Mouse (Mus musculus) stomach, embryonic 14.5 days (tissue): ENCODE measurements around the gene Itga6. TPM values are rescaled to one million over a fixed set of nuclear protein-coding genes. Genes with fewer than 3 reads are reported as not detected.

ENCODE experiments used
- ATAC-seq: fragments of 200-750 bp; cut with Nextera tagmentation; 2 replicates; pipeline ENCODE4 v1.8.0; 2017; ENCODE audit warnings: low read depth, moderate TSS enrichment; ENCODE audit not compliant: insufficient number of reproducible peaks, insufficient read depth, low FRiP score
- H3K27ac ChIP-seq: fragments of 300-500 bp; sonication (generic); 2 replicates; pipeline ENCODE4 v1.5.1; 2014; ENCODE audit warnings: mild to moderate bottlenecking, low read length, moderate library complexity, mixed read lengths
- H3K27me3 ChIP-seq: fragments of 300-500 bp; sonication (generic); 2 replicates; pipeline ENCODE4 v1.6.1; 2014; ENCODE audit warnings: low read length, control low read depth, mixed read lengths; ENCODE audit not compliant: control insufficient read depth, insufficient read depth
- H3K36me3 ChIP-seq: fragments of 300-500 bp; sonication (generic); 2 replicates; pipeline ENCODE4 v1.6.1; 2014; ENCODE audit warnings: mild to moderate bottlenecking, control low read depth, low read length, moderate library complexity, mixed read lengths; ENCODE audit not compliant: control insufficient read depth, insufficient read depth
- H3K4me1 ChIP-seq: fragments of 300-500 bp; sonication (generic); 2 replicates; pipeline ENCODE4 v1.6.1; 2014; ENCODE audit warnings: low read length, control low read depth, mixed read lengths; ENCODE audit not compliant: control insufficient read depth, insufficient read depth
- H3K4me2 ChIP-seq: fragments of 300-500 bp; sonication (generic); replicated peaks from 2 replicates; pipeline ENCODE4 v1.6.1; 2014; ENCODE audit warnings: low read depth, low read length, control low read depth
- H3K4me3 ChIP-seq: fragments of 300-500 bp; sonication (generic); 2 replicates; pipeline ENCODE4 v1.5.1; 2014; ENCODE audit warnings: low read depth, low read length, control low read depth
- H3K9ac ChIP-seq: fragments of 300-500 bp; sonication (generic); replicated peaks from 2 replicates; pipeline ENCODE4 v1.6.1; 2014; ENCODE audit warnings: low read depth, mild to moderate bottlenecking, control low read depth, low read length, moderate library complexity, mixed read lengths
- H3K9me3 ChIP-seq: fragments of 300-500 bp; sonication (generic); 2 replicates; pipeline ENCODE4 v1.6.1; 2016; ENCODE audit warnings: low read depth, low read length, control low read depth; ENCODE audit not compliant: control insufficient read depth
- WGBS: fragments of 180-500 bp; shearing (Covaris S2); extraction: QIAGEN DNeasy Blood & Tissue Kit; methylation state at CpG from one replicate; pipeline ENCODE4 v1.1.7; 2014; 5-methylcytosine and 5-hydroxymethylcytosine counted together
- polyA plus RNA-seq: library from polyadenylated mRNA; unstranded; fragments of >200 nt; fragmentation: Nextera tagmentation; extraction: Ambion mirVana; gene quantifications from 2 replicates; pipeline ENCODE4 v1.2.1, GENCODE M21; 2014

Itga6 gene
- polyA plus RNA-seq, 1 experiment from 2014 or later, result 65.5 TPM

- ATAC-seq, result no peak
- Histone ChIP-seq H3K4me3 (no peak overlapping the region), H3K36me3 (no peaks in the 10 kb centered on the region; the same call in 1 of the 2 replicates)
Observed at GRCm38 (mm10) chr2:71874836-71875235, 129.4 kb downstream of the Itga6 start.

DNA sequence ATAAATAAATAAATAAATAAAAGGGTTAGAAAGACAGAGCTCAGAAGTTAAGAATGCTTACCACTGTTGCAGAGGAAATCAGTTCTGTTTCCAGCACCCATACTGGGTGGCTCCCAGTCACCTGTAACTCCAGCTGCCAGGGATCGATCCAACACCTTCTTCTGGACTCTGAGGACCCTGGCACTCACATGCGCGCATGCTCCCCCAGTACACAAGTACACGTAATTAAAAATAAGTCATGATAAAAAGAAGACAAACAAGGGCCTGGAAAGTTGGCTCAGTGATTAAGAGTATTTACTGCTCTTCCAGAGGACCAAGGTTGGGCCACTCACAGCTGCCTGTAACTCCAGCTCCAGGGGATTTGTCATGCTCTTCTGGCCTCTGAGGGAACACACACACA lies 132.4 kb downstream of the Itga6 start:
- no peak for ATAC-seq
- Histone ChIP-seq H3K27ac (no peak overlapping the region), H3K9ac (no peak overlapping the region), H3K4me1 (no peaks in the 10 kb centered on the region), H3K27me3 (no peaks in the 10 kb centered on the region), H3K4me3 (no peak overlapping the region), H3K36me3 (peaks cover 10% of the 10 kb centered on the region; the same call in 1 of the 2 replicates), H3K4me2 (no peak overlapping the region), H3K9me3 (no peaks in the 10 kb centered on the region)
- 89% methylated on average over 4 of the region's 4 CpGs for WGBS

More at GRCm38 (mm10) chr2:71874836-71875235, 129.4 kb downstream of the Itga6 start:
- Histone ChIP-seq H3K27me3 (no peaks in the 10 kb centered on the region), H3K9me3 (no peaks in the 10 kb centered on the region), H3K4me1 (no peaks in the 10 kb centered on the region), H3K9ac (no peak overlapping the region), H3K4me2 (0 out of 2 replicates have a peak overlapping the region, but pooled peaks have one; percentile 91), H3K27ac (no peak overlapping the region)
- 77% methylated on average over 2 of the region's 2 CpGs for WGBS

- no peak overlapping the region for H3K9ac ChIP-seq
- no peak overlapping the region for H3K27ac ChIP-seq
- no peaks in the 10 kb centered on the region for H3K4me1 ChIP-seq
- no peaks in the 10 kb centered on the region for H3K27me3 ChIP-seq
- no peak for ATAC-seq
- WGBS, result 69% methylated on average over 2 of the region's 2 CpGs
- H3K9me3 ChIP-seq, result no peaks in the 10 kb centered on the region
- no peak overlapping the region for H3K4me2 ChIP-seq
- H3K36me3 ChIP-seq, result peaks cover 10% of the 10 kb centered on the region; the same call in 1 of the 2 replicates
- H3K4me3 ChIP-seq, result no peak overlapping the region
Observed at GRCm38 (mm10) chr2:71878441-71878840, 133.0 kb downstream of the Itga6 start.

GRCm38 (mm10) chr2:71878943-71879342 lies 133.5 kb downstream of the Itga6 start:
- H3K9ac ChIP-seq, result no peak overlapping the region
- no peaks in the 10 kb centered on the region for H3K4me1 ChIP-seq
- H3K9me3 ChIP-seq, result no peaks in the 10 kb centered on the region
- peaks cover 14% of the 10 kb centered on the region; the same call in 1 of the 2 replicates for H3K36me3 ChIP-seq
- H3K27ac ChIP-seq, result no peak overlapping the region
- no peaks in the 10 kb centered on the region for H3K27me3 ChIP-seq
- H3K4me3 ChIP-seq, result no peak overlapping the region
- no peak for ATAC-seq
- H3K4me2 ChIP-seq, result no peak overlapping the region

DNA sequence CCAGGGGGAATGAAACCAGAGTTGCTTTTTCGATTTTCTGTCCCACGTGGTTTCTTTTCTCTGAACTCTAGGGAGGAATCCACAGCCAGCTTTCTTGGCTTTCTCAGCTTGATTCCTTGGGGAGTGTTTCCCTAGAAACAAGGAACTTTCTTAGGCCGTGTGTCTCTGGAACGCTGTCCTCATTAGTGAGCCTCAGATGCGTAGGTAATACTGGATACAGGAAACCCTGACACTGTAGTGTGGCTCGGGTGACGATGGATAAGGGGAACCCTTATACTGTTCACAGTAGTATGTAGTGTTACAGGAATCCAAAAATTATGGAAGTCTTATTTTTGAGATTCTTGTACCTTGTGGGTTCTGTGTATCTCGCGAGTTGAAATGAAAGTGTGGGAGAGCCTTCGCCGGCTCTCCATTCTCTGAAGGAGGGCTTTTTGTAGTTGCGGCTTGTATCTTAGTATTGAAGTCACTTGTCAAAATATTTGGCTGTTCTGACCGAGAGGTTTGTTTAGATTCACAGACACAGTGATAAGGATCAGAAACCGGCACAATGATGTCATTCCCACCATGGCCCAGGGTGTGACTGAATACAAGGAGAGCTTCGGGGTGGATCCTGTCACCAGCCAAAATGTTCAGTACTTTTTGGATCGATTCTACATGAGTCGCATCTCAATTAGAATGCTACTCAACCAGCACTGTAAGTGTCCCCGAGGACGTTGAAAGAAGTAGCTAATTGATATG lies 137.7 kb downstream of the Itga6 start:
- Histone ChIP-seq H3K4me1 (no peaks in the 10 kb centered on the region), H3K4me2 (no peak overlapping the region), H3K9ac (no peak overlapping the region), H3K27me3 (no peaks in the 10 kb centered on the region), H3K9me3 (no peaks in the 10 kb centered on the region), H3K4me3 (no peak overlapping the region), H3K36me3 (peaks cover 31% of the 10 kb centered on the region; the same call in 1 of the 2 replicates), H3K27ac (no peak overlapping the region)
- no peak for ATAC-seq
- 76% methylated on average over 19 of the region's 19 CpGs for WGBS

DNA sequence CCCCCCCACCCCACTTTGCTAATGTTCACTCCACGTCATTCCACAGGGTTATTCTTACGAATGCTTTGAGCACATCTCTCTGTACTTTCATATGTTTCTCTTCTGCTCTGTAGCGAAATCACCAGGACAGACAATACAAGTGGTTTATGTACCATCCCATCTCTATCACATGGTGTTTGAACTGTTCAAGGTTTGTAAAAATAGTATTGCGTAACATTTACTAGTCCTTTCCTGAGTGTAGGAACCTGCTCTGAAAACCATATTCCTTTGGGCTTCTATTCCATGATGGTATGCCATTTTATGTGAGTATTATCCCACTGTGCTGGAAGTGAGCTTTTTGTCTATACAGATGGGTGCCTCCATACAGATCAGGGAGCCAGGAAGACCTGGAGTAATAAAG lies 141.9 kb downstream of the Itga6 start:
- Histone ChIP-seq H3K27me3 (no peaks in the 10 kb centered on the region), H3K4me3 (no peak overlapping the region), H3K4me2 (no peak overlapping the region), H3K4me1 (no peaks in the 10 kb centered on the region), H3K9me3 (no peaks in the 10 kb centered on the region), H3K9ac (no peak overlapping the region), H3K36me3 (peaks cover 29% of the 10 kb centered on the region; the same call in 1 of the 2 replicates), H3K27ac (no peak overlapping the region)
- WGBS, result 97% methylated on average over 4 of the region's 4 CpGs
- ATAC-seq, result no peak

GRCm38 (mm10) chr2:71888437-71888836 lies 143.0 kb downstream of the Itga6 start:
- H3K9me3 ChIP-seq, result no peaks in the 10 kb centered on the region
- H3K27me3 ChIP-seq, result no peaks in the 10 kb centered on the region
- H3K36me3 ChIP-seq, result peaks cover 34% of the 10 kb centered on the region
- no peak for ATAC-seq
- no peak overlapping the region for H3K9ac ChIP-seq
- H3K4me1 ChIP-seq, result no peaks in the 10 kb centered on the region
- 76% methylated on average over 4 of the region's 4 CpGs for WGBS
- H3K4me3 ChIP-seq, result no peak overlapping the region
- no peak overlapping the region for H3K4me2 ChIP-seq
- no peak overlapping the region for H3K27ac ChIP-seq

DNA sequence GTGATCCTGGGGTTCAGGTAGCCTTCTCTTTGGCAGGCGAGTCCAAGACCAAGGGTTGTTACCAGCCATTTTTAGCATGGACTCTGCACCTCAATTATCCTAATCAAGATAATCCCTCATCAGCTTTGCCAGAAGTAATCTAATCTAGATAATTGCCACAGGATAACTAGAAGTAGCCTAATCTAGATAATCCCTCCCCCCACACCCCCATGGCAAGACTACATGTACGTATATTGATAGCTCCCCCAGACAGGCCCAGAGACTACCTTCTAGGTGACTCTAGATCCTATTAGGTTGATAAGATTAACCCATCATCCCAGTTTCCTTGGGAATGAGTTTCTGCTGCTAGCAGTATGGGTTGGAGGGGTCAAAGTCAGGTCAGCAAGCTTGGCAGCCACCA lies 146.1 kb downstream of the Itga6 start:
- H3K36me3 ChIP-seq, result peaks cover 23% of the 10 kb centered on the region
- WGBS, result 90% methylated on average over 2 of the region's 2 CpGs

More for the DNA sequence above, 146.1 kb downstream of the Itga6 start:
- Histone ChIP-seq H3K4me3 (no peak overlapping the region), H3K27me3 (no peaks in the 10 kb centered on the region), H3K4me1 (no peaks in the 10 kb centered on the region), H3K9ac (no peak overlapping the region), H3K27ac (no peak overlapping the region), H3K4me2 (no peak overlapping the region), H3K9me3 (no peaks in the 10 kb centered on the region)
- no peak for ATAC-seq
